Mouse (Mus musculus): ENCODE measurements around the gene Hapln4. TPM values are rescaled to one million over a fixed set of nuclear protein-coding genes. Genes with fewer than 3 reads are reported as not detected.

The Hapln4 gene
- polyA plus RNA-seq, 1 experiment from 2014 or later, result 0.56 TPM

- Histone ChIP-seq H3K9me3 (replicated peaks) (no peaks in the 10 kb centered on the region), H3K9ac (no peak overlapping the region), H3K4me2 (replicated peaks) (no peak overlapping the region), H3K27me3 (peaks cover 14% of the 10 kb centered on the region), H3K27ac (replicated peaks) (no peak overlapping the region), H3K4me3 (replicated peaks) (no peak overlapping the region), H3K36me3 (no peaks in the 10 kb centered on the region), H3K4me1 (no peaks in the 10 kb centered on the region)
- 18% methylated on average over 6 of the region's 6 CpGs for WGBS
- no peak for ATAC-seq (ENCODE audit: insufficient number of reproducible peaks, low FRiP score, low TSS enrichment, low read depth)
Observed at GRCm38 (mm10) chr8:70104506-70104905, 21.2 kb downstream of the Hapln4 start.

DNA sequence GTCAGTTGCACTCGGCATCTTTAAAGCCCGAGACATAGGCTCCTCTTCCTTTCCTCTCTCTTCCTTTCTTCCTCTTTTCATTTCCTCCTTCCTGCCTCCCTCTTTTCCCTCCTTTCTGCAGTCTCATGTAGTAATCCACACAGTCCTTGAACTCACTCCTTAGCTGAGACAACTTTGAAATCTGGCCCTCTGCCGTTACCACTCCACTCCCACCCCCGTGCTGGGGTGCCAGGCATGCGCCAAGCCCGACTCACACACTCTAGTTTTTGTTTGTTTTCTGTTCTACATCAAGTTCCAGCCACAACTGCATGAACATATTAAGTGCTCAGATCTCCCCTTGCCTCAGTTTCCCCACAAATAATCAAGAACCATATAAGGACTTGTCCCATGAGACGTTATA is 21.7 kb downstream of the Hapln4 start:
- WGBS, result 71% methylated on average over 7 of the region's 7 CpGs
- Histone ChIP-seq H3K27me3 (peaks cover 18% of the 10 kb centered on the region), H3K9ac (no peak overlapping the region), H3K4me2 (replicated peaks) (no peak overlapping the region), H3K4me1 (no peaks in the 10 kb centered on the region), H3K27ac (replicated peaks) (no peak overlapping the region), H3K9me3 (replicated peaks) (no peaks in the 10 kb centered on the region), H3K4me3 (replicated peaks) (no peak overlapping the region), H3K36me3 (no peaks in the 10 kb centered on the region)
- ATAC-seq (ENCODE audit: insufficient number of reproducible peaks, low FRiP score, low TSS enrichment, low read depth), result no peak

DNA sequence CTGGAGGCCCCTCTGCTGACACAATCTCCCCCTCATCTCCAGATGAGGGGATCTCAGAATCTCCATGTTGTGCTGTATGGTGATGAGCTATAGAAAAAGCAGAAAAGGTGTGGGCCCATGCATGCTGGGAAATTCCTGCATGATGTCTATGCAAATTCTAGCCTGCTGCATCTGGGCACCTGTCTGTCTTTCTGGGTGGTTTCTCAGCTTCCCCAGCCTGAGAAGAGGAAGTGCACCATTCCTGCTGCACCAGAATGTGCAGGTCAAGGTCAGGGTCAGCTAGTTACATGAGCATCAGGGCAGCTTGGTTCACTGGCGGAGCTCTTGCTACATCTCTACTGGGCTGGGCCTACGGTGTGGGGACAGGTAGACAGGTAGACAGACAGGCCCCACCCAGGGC is 27.2 kb downstream of the Hapln4 start:
- peaks cover 72% of the 10 kb centered on the region for H3K27me3 ChIP-seq
- H3K36me3 ChIP-seq, result no peaks in the 10 kb centered on the region
- peaks cover 5% of the 10 kb centered on the region; the same call in 1 of the 2 replicates for H3K4me1 ChIP-seq
- H3K4me3 ChIP-seq (replicated peaks), result no peak overlapping the region
- no peak overlapping the region for H3K4me2 ChIP-seq (replicated peaks)
- no peak overlapping the region for H3K9ac ChIP-seq
- WGBS, result 79% methylated on average over 2 of the region's 2 CpGs
- no peaks in the 10 kb centered on the region for H3K9me3 ChIP-seq (replicated peaks)
- no peak for ATAC-seq (ENCODE audit: insufficient number of reproducible peaks, low FRiP score, low TSS enrichment, low read depth)
- no peak overlapping the region for H3K27ac ChIP-seq (replicated peaks)

- WGBS, result 44% methylated on average over 23 of the region's 23 CpGs
- H3K4me3 ChIP-seq (replicated peaks), result 0 out of 2 replicates have a peak overlapping the region, but pooled peaks have one; percentile 2
- no peak overlapping the region; the same call in 1 of the 2 replicates for H3K4me2 ChIP-seq (replicated peaks)
Observed at GRCm38 (mm10) chr8:70111192-70111795, 28.0 kb downstream of the Hapln4 start.

GRCm38 (mm10) chr8:70112401-70113016 is 29.3 kb downstream of the Hapln4 start:
- ATAC-seq (ENCODE audit: insufficient number of reproducible peaks, low FRiP score, low TSS enrichment, low read depth), result no peak
- H3K4me2 ChIP-seq (replicated peaks), result no peak overlapping the region
- peaks cover 5% of the 10 kb centered on the region; the same call in 1 of the 2 replicates for H3K4me1 ChIP-seq
- no peaks in the 10 kb centered on the region for H3K36me3 ChIP-seq
- no peak overlapping the region for H3K9ac ChIP-seq
- 5% methylated on average over 43 of the region's 43 CpGs for WGBS
- peaks cover 83% of the 10 kb centered on the region for H3K27me3 ChIP-seq
- H3K27ac ChIP-seq (replicated peaks), result no peak overlapping the region
- no peaks in the 10 kb centered on the region for H3K9me3 ChIP-seq (replicated peaks)
- no peak overlapping the region for H3K4me3 ChIP-seq (replicated peaks)

More at GRCm38 (mm10) chr8:70111192-70111795, 28.0 kb downstream of the Hapln4 start:
- no peak for ATAC-seq (ENCODE audit: insufficient number of reproducible peaks, low FRiP score, low TSS enrichment, low read depth)
- no peaks in the 10 kb centered on the region for H3K36me3 ChIP-seq
- H3K4me1 ChIP-seq, result peaks cover 5% of the 10 kb centered on the region; the same call in 1 of the 2 replicates
- H3K9ac ChIP-seq, result no peak overlapping the region
- H3K27me3 ChIP-seq, result peaks cover 77% of the 10 kb centered on the region
- no peak overlapping the region for H3K27ac ChIP-seq (replicated peaks)
- H3K9me3 ChIP-seq (replicated peaks), result no peaks in the 10 kb centered on the region

DNA sequence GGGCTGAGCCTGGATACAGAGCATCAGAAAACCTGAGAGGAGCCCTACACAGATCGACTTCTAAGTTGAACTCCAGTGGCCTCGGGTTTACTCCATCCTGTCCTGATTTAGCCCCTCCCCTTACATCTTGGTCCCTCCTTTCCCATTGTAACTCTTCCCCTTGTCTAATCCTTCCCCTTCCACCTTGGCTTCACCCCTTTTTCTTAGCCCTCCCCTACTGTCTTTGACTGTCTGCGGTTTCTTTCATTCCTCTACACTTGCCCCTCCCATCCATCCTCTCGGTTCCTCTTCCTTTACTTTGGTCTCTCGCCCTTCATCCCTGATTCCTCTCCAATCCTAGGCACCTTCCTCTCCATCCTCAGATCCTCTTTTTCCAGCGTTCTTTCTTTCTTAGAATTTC is 31.2 kb downstream of the Hapln4 start:
- H3K4me2 ChIP-seq (replicated peaks), result no peak overlapping the region
- H3K4me1 ChIP-seq, result peaks cover 5% of the 10 kb centered on the region; the same call in 1 of the 2 replicates
- H3K27ac ChIP-seq (replicated peaks), result no peak overlapping the region
- no peak overlapping the region for H3K4me3 ChIP-seq (replicated peaks)
- peaks cover 99% of the 10 kb centered on the region for H3K27me3 ChIP-seq
- no peak overlapping the region for H3K9ac ChIP-seq
- no peak for ATAC-seq (ENCODE audit: insufficient number of reproducible peaks, low FRiP score, low TSS enrichment, low read depth)
- 11% methylated on average over 6 of the region's 6 CpGs for WGBS
- H3K36me3 ChIP-seq, result no peaks in the 10 kb centered on the region
- H3K9me3 ChIP-seq (replicated peaks), result no peaks in the 10 kb centered on the region

DNA sequence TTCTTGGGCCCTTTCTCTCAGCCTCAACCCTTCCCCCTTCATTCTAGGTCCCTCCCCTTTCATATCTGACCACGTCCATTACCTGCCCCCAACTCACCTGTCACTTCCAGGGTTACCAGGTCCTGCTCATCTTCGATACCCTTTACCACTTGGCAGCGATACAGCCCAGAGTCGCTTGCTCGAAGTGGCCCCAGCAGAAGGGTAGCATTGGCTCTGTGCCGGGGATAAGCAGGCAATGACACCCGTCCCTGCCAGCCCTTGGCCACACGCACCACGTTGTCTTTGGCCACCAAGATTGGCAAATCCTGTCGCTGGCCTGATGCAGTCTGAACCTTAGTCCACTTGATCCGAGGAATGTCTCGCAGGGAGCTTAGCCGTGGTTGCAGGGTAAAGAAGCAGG is 31.6 kb downstream of the Hapln4 start:
- 66% methylated on average over 13 of the region's 13 CpGs for WGBS
- Histone ChIP-seq H3K36me3 (no peaks in the 10 kb centered on the region), H3K27ac (replicated peaks) (no peak overlapping the region), H3K4me2 (replicated peaks) (no peak overlapping the region), H3K9me3 (replicated peaks) (no peaks in the 10 kb centered on the region), H3K9ac (no peak overlapping the region), H3K27me3 (peaks cover 99% of the 10 kb centered on the region), H3K4me1 (peaks cover 5% of the 10 kb centered on the region; the same call in 1 of the 2 replicates), H3K4me3 (replicated peaks) (no peak overlapping the region)
- ATAC-seq (ENCODE audit: insufficient number of reproducible peaks, low FRiP score, low TSS enrichment, low read depth), result no peak

GRCm38 (mm10) chr8:70117611-70118010 is 34.4 kb downstream of the Hapln4 start:
- H3K4me1 ChIP-seq, result peaks cover 5% of the 10 kb centered on the region; the same call in 1 of the 2 replicates
- no peak overlapping the region for H3K9ac ChIP-seq
- no peaks in the 10 kb centered on the region for H3K9me3 ChIP-seq (replicated peaks)
- no peak overlapping the region for H3K4me2 ChIP-seq (replicated peaks)
- H3K27ac ChIP-seq (replicated peaks), result no peak overlapping the region
- WGBS, result 7% methylated on average over 9 of the region's 9 CpGs
- H3K4me3 ChIP-seq (replicated peaks), result no peak overlapping the region
- H3K27me3 ChIP-seq, result peaks cover 89% of the 10 kb centered on the region
- H3K36me3 ChIP-seq, result no peaks in the 10 kb centered on the region
- ATAC-seq (ENCODE audit: insufficient number of reproducible peaks, low FRiP score, low TSS enrichment, low read depth), result no peak

- 8% methylated on average over 17 of the region's 17 CpGs for WGBS
- ATAC-seq (ENCODE audit: insufficient number of reproducible peaks, low FRiP score, low TSS enrichment, low read depth), result no peak
- Histone ChIP-seq H3K9ac (no peak overlapping the region), H3K27me3 (peaks cover 75% of the 10 kb centered on the region), H3K4me3 (replicated peaks) (no peak overlapping the region), H3K4me1 (peaks cover 5% of the 10 kb centered on the region; the same call in 1 of the 2 replicates), H3K9me3 (replicated peaks) (no peaks in the 10 kb centered on the region), H3K27ac (replicated peaks) (no peak overlapping the region), H3K4me2 (replicated peaks) (no peak overlapping the region), H3K36me3 (no peaks in the 10 kb centered on the region)
Observed at GRCm38 (mm10) chr8:70118726-70119700, 35.8 kb downstream of the Hapln4 start.

DNA sequence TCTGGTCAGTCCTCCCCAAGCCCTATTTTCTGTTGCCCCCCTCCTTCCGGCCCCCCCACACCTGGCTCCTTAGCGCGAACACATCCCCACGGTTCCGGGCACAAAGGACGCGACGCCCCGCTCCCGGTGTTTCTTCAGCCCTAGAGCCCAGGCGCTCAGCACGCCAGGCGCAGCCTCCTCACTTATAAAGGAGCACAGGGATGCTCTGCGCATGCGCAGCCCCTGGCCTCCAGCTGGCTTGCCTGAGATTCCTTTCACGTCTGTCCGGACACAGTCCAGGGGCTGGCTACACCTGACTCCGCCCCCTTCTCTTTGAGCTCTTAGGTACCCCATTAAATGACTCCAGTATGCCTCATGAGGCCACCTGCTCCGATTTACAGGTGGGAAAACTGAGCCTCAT is 37.4 kb downstream of the Hapln4 start, which contains the start of gene Ncan:
Ncan (minus strand) TSS at position 207 of the 400 bp plus-strand sequence.
- Histone ChIP-seq H3K4me2 (replicated peaks) (peak within 1 kb of the TSS; percentile 34), H3K27me3 (peaks cover 59% of the 10 kb centered on the region), H3K9ac (no peak within 1 kb of the TSS), H3K27ac (replicated peaks) (no peak within 1 kb of the TSS), H3K9me3 (replicated peaks) (no peaks in the 10 kb centered on the region), H3K4me3 (replicated peaks) (peak within 1 kb of the TSS; percentile 11; the same call in 1 of the 2 replicates), H3K4me1 (peaks cover 5% of the 10 kb centered on the region; the same call in 1 of the 2 replicates), H3K36me3 (no peaks in the 10 kb centered on the region)
- WGBS, result 2% methylated on average over 19 of the region's 19 CpGs
- ATAC-seq (ENCODE audit: insufficient number of reproducible peaks, low FRiP score, low TSS enrichment, low read depth), result no peak; the same call in 1 of the 2 replicates

DNA sequence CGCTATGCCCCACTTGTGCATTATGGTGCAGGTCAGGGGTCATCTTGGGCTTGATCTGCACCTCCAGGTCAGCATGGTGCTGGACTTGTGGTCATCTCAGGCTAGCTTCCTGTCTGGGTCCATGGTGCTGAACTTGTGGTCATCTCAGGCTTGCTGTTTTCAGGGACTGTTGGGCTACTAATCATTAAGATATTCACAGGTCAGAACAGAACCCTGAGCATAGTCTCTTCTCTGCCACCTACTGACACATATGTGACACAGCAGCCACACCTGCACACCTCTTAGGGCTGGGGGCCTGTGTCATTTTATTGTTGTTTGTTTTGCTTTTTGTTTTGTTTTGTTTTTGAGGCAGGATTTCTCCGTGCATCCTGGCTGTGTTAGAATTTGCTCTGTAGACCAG is 39.6 kb downstream of the Hapln4 start:
- 60% methylated on average over 2 of the region's 2 CpGs for WGBS
- H3K9ac ChIP-seq, result no peak overlapping the region
- H3K27ac ChIP-seq (replicated peaks), result no peak overlapping the region
- ATAC-seq (ENCODE audit: insufficient number of reproducible peaks, low FRiP score, low TSS enrichment, low read depth), result no peak
- no peak overlapping the region for H3K4me3 ChIP-seq (replicated peaks)
- peaks cover 5% of the 10 kb centered on the region; the same call in 1 of the 2 replicates for H3K4me1 ChIP-seq
- H3K9me3 ChIP-seq (replicated peaks), result no peaks in the 10 kb centered on the region
- no peaks in the 10 kb centered on the region for H3K36me3 ChIP-seq
- H3K4me2 ChIP-seq (replicated peaks), result no peak overlapping the region
- H3K27me3 ChIP-seq, result peaks cover 37% of the 10 kb centered on the region
